Mouse (Mus musculus): ENCODE data around the gene Fgf18. TPM values are rescaled to one million over a fixed set of nuclear protein-coding genes. Genes with fewer than 3 reads are reported as not detected.

Gene Fgf18
- polyA plus RNA-seq (2014; fragmentation: Nextera tagmentation; extraction: Ambion mirVana) = 15.3 and 16.0 TPM in 2 replicates

DNA sequence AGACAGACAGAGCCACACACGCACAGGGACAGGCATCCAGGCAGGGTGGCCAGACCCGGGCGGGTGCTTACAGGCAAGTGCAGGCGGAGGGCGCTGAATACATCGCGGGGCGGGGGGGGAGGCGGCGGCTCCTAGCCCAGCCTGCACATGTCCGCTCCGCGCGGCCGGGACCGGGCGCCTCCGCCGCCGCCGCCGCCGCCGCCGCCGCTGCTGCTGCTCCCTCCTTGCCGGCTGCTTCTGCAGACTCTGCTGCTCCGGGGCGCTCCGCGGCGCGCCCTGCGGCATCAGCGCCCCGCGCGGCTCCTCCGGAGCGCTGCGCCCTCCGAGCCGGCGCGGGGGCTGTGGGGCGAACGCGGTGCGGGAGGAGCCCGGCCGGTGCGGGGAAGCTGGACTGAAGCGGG lies at the start of gene Fgf18:
Gene Fgf18, minus strand, starts transcription at position 230 of the 401 bp plus-strand sequence.
- DNase-seq (ENCODE audit: low spot score) (peak; percentile 43), ATAC-seq (ENCODE audit: low read depth) (peak; percentile 41)
- Histone ChIP-seq H3K9me3 (ENCODE audit: control insufficient read depth, low read length) (no peaks in the 10 kb centered on the region), H3K9ac (ENCODE audit: low read depth, low read length) (peak within 1 kb of the TSS; percentile 69), H3K4me3 (ENCODE audit: low read depth, low read length) (peak within 1 kb of the TSS; percentile 67), H3K36me3 (ENCODE audit: control insufficient read depth, insufficient read depth, low read length) (peaks cover 29% of the 10 kb centered on the region), H3K4me1 (ENCODE audit: control insufficient read depth, insufficient read depth, low read length) (peaks cover 33% of the 10 kb centered on the region), H3K27me3 (replicated peaks; ENCODE audit: control insufficient read depth, insufficient read depth, low read length) (peaks cover 8% of the 10 kb centered on the region; the same call in 1 of the 2 replicates), H3K27ac (replicated peaks; ENCODE audit: low read depth, low read length) (peak within 1 kb of the TSS; percentile 75), H3K4me2 (ENCODE audit: low read depth, low read length) (peak within 1 kb of the TSS; percentile 94)
- no CpG with 5 or more reads among the region's 53 CpGs for WGBS

DNA sequence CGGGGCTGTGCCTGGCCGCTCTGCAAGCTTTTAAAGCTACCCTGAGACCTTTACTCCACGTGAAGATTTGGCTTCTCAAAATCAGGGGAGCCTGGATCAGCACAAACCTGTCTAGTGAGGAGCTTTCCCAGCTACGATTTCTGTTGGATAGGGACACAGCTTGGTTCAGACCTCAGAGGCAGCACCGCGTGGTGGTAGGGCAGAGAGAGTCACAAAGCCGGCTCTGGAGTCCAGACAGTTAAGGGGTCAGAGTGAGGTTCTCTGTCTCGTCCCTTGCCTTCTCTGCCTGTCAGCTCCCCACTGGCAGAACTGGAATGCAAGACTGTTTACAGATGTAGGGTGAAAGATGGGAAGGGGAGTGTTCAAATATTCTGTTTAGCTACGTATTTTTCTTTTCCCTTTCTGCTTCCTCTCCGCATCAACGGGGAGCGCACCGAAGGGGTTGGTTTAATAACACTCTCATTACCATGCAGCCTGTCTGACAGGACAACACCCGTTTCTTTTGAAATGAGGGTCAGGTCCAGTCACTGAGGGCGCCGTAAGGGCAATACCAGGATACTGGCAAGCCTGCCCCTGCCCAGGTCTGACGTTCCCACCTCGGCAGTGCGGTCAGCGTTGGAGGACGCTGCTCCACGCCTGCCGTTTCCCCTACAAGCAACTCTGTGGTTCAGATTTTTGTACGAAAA lies 49.4 kb upstream of the Fgf18 start:
- Histone ChIP-seq H3K9ac (ENCODE audit: low read depth, low read length) (no peak overlapping the region), H3K4me3 (ENCODE audit: low read depth, low read length) (no peak overlapping the region), H3K4me2 (ENCODE audit: low read depth, low read length) (no peak overlapping the region), H3K27me3 (replicated peaks; ENCODE audit: control insufficient read depth, insufficient read depth, low read length) (peaks cover 93% of the 10 kb centered on the region), H3K27ac (replicated peaks; ENCODE audit: low read depth, low read length) (no peak overlapping the region), H3K9me3 (ENCODE audit: control insufficient read depth, low read length) (peaks cover 6% of the 10 kb centered on the region), H3K36me3 (ENCODE audit: control insufficient read depth, insufficient read depth, low read length) (no peaks in the 10 kb centered on the region), H3K4me1 (ENCODE audit: control insufficient read depth, insufficient read depth, low read length) (peaks cover 12% of the 10 kb centered on the region; the same call in 1 of the 2 replicates)
- DNase-seq (ENCODE audit: low spot score) = no peak
- no peak for ATAC-seq (ENCODE audit: low read depth)
- 9% methylated on average over 24 of the region's 24 CpGs for WGBS

GRCm38 (mm10) chr11:33195531-33196446 lies 48.6 kb upstream of the Fgf18 start:
- DNase-seq (ENCODE audit: low spot score) = no peak

DNA sequence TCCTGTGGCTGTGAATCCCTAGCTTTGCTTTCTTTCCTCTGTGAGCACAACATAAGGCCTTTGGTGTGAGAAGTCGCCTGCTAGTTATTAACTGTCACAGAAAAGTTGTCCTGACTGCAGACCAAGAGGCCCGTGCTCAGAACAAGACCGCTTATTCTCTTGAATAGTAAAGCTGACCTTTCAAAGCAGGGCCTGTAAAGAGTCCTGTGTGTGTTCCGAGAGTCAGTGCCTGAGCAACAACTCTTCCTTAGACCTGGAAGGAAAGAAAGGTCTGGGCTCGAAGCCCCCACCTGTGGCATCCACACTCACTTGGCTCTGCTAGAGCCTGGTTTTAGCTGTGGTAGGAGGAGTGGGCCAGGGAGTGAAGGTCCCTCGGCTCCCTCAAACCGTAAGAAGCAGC lies 47.9 kb upstream of the Fgf18 start:
- Histone ChIP-seq H3K9ac (ENCODE audit: low read depth, low read length) (no peak overlapping the region), H3K4me3 (ENCODE audit: low read depth, low read length) (no peak overlapping the region), H3K27ac (replicated peaks; ENCODE audit: low read depth, low read length) (no peak overlapping the region), H3K4me1 (ENCODE audit: control insufficient read depth, insufficient read depth, low read length) (peaks cover under 1% of the 10 kb centered on the region; the same call in 1 of the 2 replicates), H3K27me3 (replicated peaks; ENCODE audit: control insufficient read depth, insufficient read depth, low read length) (peaks cover 89% of the 10 kb centered on the region), H3K4me2 (ENCODE audit: low read depth, low read length) (no peak overlapping the region), H3K36me3 (ENCODE audit: control insufficient read depth, insufficient read depth, low read length) (no peaks in the 10 kb centered on the region), H3K9me3 (ENCODE audit: control insufficient read depth, low read length) (peaks cover 6% of the 10 kb centered on the region)
- DNase-seq (ENCODE audit: low spot score) (no peak), ATAC-seq (ENCODE audit: low read depth) (no peak)
- WGBS = 24% methylated on average over 7 of the region's 7 CpGs

More at GRCm38 (mm10) chr11:33195531-33196446, 48.6 kb upstream of the Fgf18 start:
- Histone ChIP-seq H3K27me3 (replicated peaks; ENCODE audit: control insufficient read depth, insufficient read depth, low read length) (peaks cover 93% of the 10 kb centered on the region), H3K4me3 (ENCODE audit: low read depth, low read length) (no peak overlapping the region), H3K9me3 (ENCODE audit: control insufficient read depth, low read length) (peaks cover 6% of the 10 kb centered on the region), H3K27ac (replicated peaks; ENCODE audit: low read depth, low read length) (no peak overlapping the region), H3K4me2 (ENCODE audit: low read depth, low read length) (no peak overlapping the region), H3K4me1 (ENCODE audit: control insufficient read depth, insufficient read depth, low read length) (peaks cover 8% of the 10 kb centered on the region; the same call in 1 of the 2 replicates), H3K36me3 (ENCODE audit: control insufficient read depth, insufficient read depth, low read length) (no peaks in the 10 kb centered on the region), H3K9ac (ENCODE audit: low read depth, low read length) (no peak overlapping the region)
- no peak for ATAC-seq (ENCODE audit: low read depth)
- 4% methylated on average over 25 of the region's 25 CpGs for WGBS

DNA sequence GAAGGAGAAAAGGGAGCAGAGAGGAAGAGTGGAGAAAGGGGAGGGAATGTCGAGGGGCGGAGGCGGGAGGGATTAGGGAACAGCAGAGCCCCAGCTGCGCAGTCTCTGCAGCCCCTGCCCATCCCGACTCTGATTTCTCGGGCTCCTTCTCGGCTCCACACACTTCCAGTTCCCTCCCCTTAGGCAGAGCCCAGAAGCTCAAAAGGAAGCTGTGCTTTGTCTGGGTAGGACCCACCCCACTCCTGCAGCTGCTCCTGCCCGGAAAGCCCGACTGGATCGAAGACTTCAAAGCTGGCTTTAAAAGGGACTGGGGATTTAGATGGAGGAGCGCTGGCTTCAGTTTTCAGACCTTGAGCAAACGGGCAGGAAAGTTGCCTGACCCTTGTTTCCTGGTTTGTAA lies 46.5 kb upstream of the Fgf18 start:
- peaks cover 6% of the 10 kb centered on the region for H3K9me3 ChIP-seq (ENCODE audit: control insufficient read depth, low read length)
- H3K36me3 ChIP-seq (ENCODE audit: control insufficient read depth, insufficient read depth, low read length) = no peaks in the 10 kb centered on the region
- H3K27ac ChIP-seq (replicated peaks; ENCODE audit: low read depth, low read length) = no peak overlapping the region
- H3K27me3 ChIP-seq (replicated peaks; ENCODE audit: control insufficient read depth, insufficient read depth, low read length) = peaks cover 75% of the 10 kb centered on the region
- peak overlapping the region; percentile 13; the same call in 1 of the 2 replicates for H3K4me3 ChIP-seq (ENCODE audit: low read depth, low read length)
- H3K9ac ChIP-seq (ENCODE audit: low read depth, low read length) = no peak overlapping the region
- 2% methylated on average over 12 of the region's 12 CpGs for WGBS
- H3K4me2 ChIP-seq (ENCODE audit: low read depth, low read length) = peak overlapping the region; percentile 35
- ATAC-seq (ENCODE audit: low read depth) (peak; percentile 71), DNase-seq (ENCODE audit: low spot score) (peak; percentile 47)
- H3K4me1 ChIP-seq (ENCODE audit: control insufficient read depth, insufficient read depth, low read length) = no peaks in the 10 kb centered on the region

GRCm38 (mm10) chr11:33181804-33182203 lies 34.6 kb upstream of the Fgf18 start:
- Histone ChIP-seq H3K27me3 (replicated peaks; ENCODE audit: control insufficient read depth, insufficient read depth, low read length) (peaks cover 10% of the 10 kb centered on the region), H3K9me3 (ENCODE audit: control insufficient read depth, low read length) (no peaks in the 10 kb centered on the region), H3K36me3 (ENCODE audit: control insufficient read depth, insufficient read depth, low read length) (no peaks in the 10 kb centered on the region), H3K4me2 (ENCODE audit: low read depth, low read length) (no peak overlapping the region), H3K9ac (ENCODE audit: low read depth, low read length) (no peak overlapping the region), H3K4me3 (ENCODE audit: low read depth, low read length) (no peak overlapping the region), H3K27ac (replicated peaks; ENCODE audit: low read depth, low read length) (no peak overlapping the region), H3K4me1 (ENCODE audit: control insufficient read depth, insufficient read depth, low read length) (no peaks in the 10 kb centered on the region; the same call in 1 of the 2 replicates)
- 76% methylated on average over 3 of the region's 3 CpGs for WGBS
- DNase-seq (ENCODE audit: low spot score) (no peak), ATAC-seq (ENCODE audit: low read depth) (no peak)

- Histone ChIP-seq H3K9ac (ENCODE audit: low read depth, low read length) (peak overlapping the region; percentile 45), H3K27ac (replicated peaks; ENCODE audit: low read depth, low read length) (no peak overlapping the region), H3K36me3 (ENCODE audit: control insufficient read depth, insufficient read depth, low read length) (no peaks in the 10 kb centered on the region), H3K27me3 (replicated peaks; ENCODE audit: control insufficient read depth, insufficient read depth, low read length) (peaks cover 12% of the 10 kb centered on the region), H3K4me3 (ENCODE audit: low read depth, low read length) (peak overlapping the region; percentile 32), H3K9me3 (ENCODE audit: control insufficient read depth, low read length) (no peaks in the 10 kb centered on the region), H3K4me1 (ENCODE audit: control insufficient read depth, insufficient read depth, low read length) (no peaks in the 10 kb centered on the region; the same call in 1 of the 2 replicates), H3K4me2 (ENCODE audit: low read depth, low read length) (peak overlapping the region; percentile 61)
- DNase-seq (ENCODE audit: low spot score) (peak; percentile 63), ATAC-seq (ENCODE audit: low read depth) (peak; percentile 28; the same call in 1 of the 2 replicates)
- WGBS = 2% methylated on average over 18 of the region's 18 CpGs
These were observed 33.5 kb upstream of the Fgf18 start for GRCm38 (mm10) chr11:33180701-33181116.

GRCm38 (mm10) chr11:33179802-33180201 lies 32.6 kb upstream of the Fgf18 start:
- H3K9me3 ChIP-seq (ENCODE audit: control insufficient read depth, low read length) = no peaks in the 10 kb centered on the region
- no peak overlapping the region for H3K9ac ChIP-seq (ENCODE audit: low read depth, low read length)
- no peak overlapping the region for H3K4me3 ChIP-seq (ENCODE audit: low read depth, low read length)
- no peak overlapping the region for H3K27ac ChIP-seq (replicated peaks; ENCODE audit: low read depth, low read length)
- H3K36me3 ChIP-seq (ENCODE audit: control insufficient read depth, insufficient read depth, low read length) = no peaks in the 10 kb centered on the region
- H3K4me1 ChIP-seq (ENCODE audit: control insufficient read depth, insufficient read depth, low read length) = no peaks in the 10 kb centered on the region; the same call in 1 of the 2 replicates
- WGBS = 48% methylated on average over 1 of the region's 1 CpGs
- H3K4me2 ChIP-seq (ENCODE audit: low read depth, low read length) = no peak overlapping the region
- ATAC-seq (ENCODE audit: low read depth) = no peak
- no peak for DNase-seq (ENCODE audit: low spot score)
- H3K27me3 ChIP-seq (replicated peaks; ENCODE audit: control insufficient read depth, insufficient read depth, low read length) = peaks cover 14% of the 10 kb centered on the region
